Mouse (Mus musculus): ENCODE measurements around the gene Chic2. TPM values are rescaled to one million over a fixed set of nuclear protein-coding genes. Genes with fewer than 3 reads are reported as not detected.

Gene Chic2
- polyA plus RNA-seq, 1 experiment from 2014 or later: 26.9 TPM

GRCm38 (mm10) chr5:75077051-75077380 lies 32.4 kb upstream of the Chic2 start:
- no peak for ATAC-seq
- under 1% methylated on average over 19 of the region's 19 CpGs for WGBS
- 0 out of 2 replicates have a peak overlapping the region, but pooled peaks have one; percentile 11 for H3K9ac ChIP-seq (replicated peaks; ENCODE audit: low read depth, low read length)

GRCm38 (mm10) chr5:75076326-75077050 lies 31.9 kb upstream of the Chic2 start:
- Histone ChIP-seq H3K9me3 (ENCODE audit: control insufficient read depth, low read length) (no peaks in the 10 kb centered on the region), H3K27me3 (replicated peaks; ENCODE audit: control insufficient read depth, insufficient read depth, low read length) (peaks cover 72% of the 10 kb centered on the region), H3K9ac (replicated peaks; ENCODE audit: low read depth, low read length) (peak overlapping the region; percentile 54), H3K27ac (ENCODE audit: low read length) (no peak overlapping the region), H3K36me3 (ENCODE audit: control insufficient read depth, insufficient read depth) (no peaks in the 10 kb centered on the region), H3K4me1 (replicated peaks; ENCODE audit: control insufficient read depth, insufficient read depth, low read length) (peaks cover 19% of the 10 kb centered on the region), H3K4me2 (ENCODE audit: low read length) (peak overlapping the region; percentile 67), H3K4me3 (replicated peaks; ENCODE audit: low read length) (peak overlapping the region; percentile 50)
- WGBS: 2% methylated on average over 17 of the region's 17 CpGs
- no peak for ATAC-seq

More at GRCm38 (mm10) chr5:75077051-75077380, 32.4 kb upstream of the Chic2 start:
- H3K4me3 ChIP-seq (replicated peaks; ENCODE audit: low read length): peak overlapping the region; percentile 50
- peaks cover 72% of the 10 kb centered on the region for H3K27me3 ChIP-seq (replicated peaks; ENCODE audit: control insufficient read depth, insufficient read depth, low read length)
- peak overlapping the region; percentile 67 for H3K4me2 ChIP-seq (ENCODE audit: low read length)
- H3K4me1 ChIP-seq (replicated peaks; ENCODE audit: control insufficient read depth, insufficient read depth, low read length): peaks cover 15% of the 10 kb centered on the region
- H3K36me3 ChIP-seq (ENCODE audit: control insufficient read depth, insufficient read depth): no peaks in the 10 kb centered on the region
- H3K9me3 ChIP-seq (ENCODE audit: control insufficient read depth, low read length): no peaks in the 10 kb centered on the region
- no peak overlapping the region for H3K27ac ChIP-seq (ENCODE audit: low read length)

- H3K4me3 ChIP-seq (replicated peaks; ENCODE audit: low read length): peak within 1 kb of the TSS; percentile 50
- H3K9ac ChIP-seq (replicated peaks; ENCODE audit: low read depth, low read length): peak within 1 kb of the TSS; percentile 54
- no peaks in the 10 kb centered on the region for H3K9me3 ChIP-seq (ENCODE audit: control insufficient read depth, low read length)
- peaks cover 69% of the 10 kb centered on the region for H3K27me3 ChIP-seq (replicated peaks; ENCODE audit: control insufficient read depth, insufficient read depth, low read length)
- under 1% methylated on average over 41 of the region's 41 CpGs for WGBS
- H3K4me1 ChIP-seq (replicated peaks; ENCODE audit: control insufficient read depth, insufficient read depth, low read length): peaks cover 27% of the 10 kb centered on the region
- no peaks in the 10 kb centered on the region for H3K36me3 ChIP-seq (ENCODE audit: control insufficient read depth, insufficient read depth)
- peak within 1 kb of the TSS; percentile 67 for H3K4me2 ChIP-seq (ENCODE audit: low read length)
- ATAC-seq: peak; percentile 78
- no peak within 1 kb of the TSS for H3K27ac ChIP-seq (ENCODE audit: low read length)
Measured at GRCm38 (mm10) chr5:75075383-75075941, 30.9 kb upstream of the Chic2 start, which contains the start of gene Gsx2. Gene Gsx2 (plus strand): TSS chr5:75075601.

GRCm38 (mm10) chr5:75074537-75075382 lies 30.2 kb upstream of the Chic2 start:
- no peaks in the 10 kb centered on the region for H3K36me3 ChIP-seq (ENCODE audit: control insufficient read depth, insufficient read depth)
- H3K4me1 ChIP-seq (replicated peaks; ENCODE audit: control insufficient read depth, insufficient read depth, low read length): peaks cover 33% of the 10 kb centered on the region
- no peak overlapping the region for H3K27ac ChIP-seq (ENCODE audit: low read length)
- no peak for ATAC-seq
- 11% methylated on average over 15 of the region's 15 CpGs for WGBS
- peak overlapping the region; percentile 67 for H3K4me2 ChIP-seq (ENCODE audit: low read length)
- no peaks in the 10 kb centered on the region for H3K9me3 ChIP-seq (ENCODE audit: control insufficient read depth, low read length)
- no peak overlapping the region for H3K9ac ChIP-seq (replicated peaks; ENCODE audit: low read depth, low read length)
- H3K27me3 ChIP-seq (replicated peaks; ENCODE audit: control insufficient read depth, insufficient read depth, low read length): peaks cover 63% of the 10 kb centered on the region
- peak overlapping the region; percentile 50 for H3K4me3 ChIP-seq (replicated peaks; ENCODE audit: low read length)

GRCm38 (mm10) chr5:75074132-75074531 lies 29.6 kb upstream of the Chic2 start:
- Histone ChIP-seq H3K9ac (replicated peaks; ENCODE audit: low read depth, low read length) (no peak overlapping the region), H3K4me3 (replicated peaks; ENCODE audit: low read length) (no peak overlapping the region), H3K4me1 (replicated peaks; ENCODE audit: control insufficient read depth, insufficient read depth, low read length) (peaks cover 33% of the 10 kb centered on the region), H3K36me3 (ENCODE audit: control insufficient read depth, insufficient read depth) (no peaks in the 10 kb centered on the region), H3K27me3 (replicated peaks; ENCODE audit: control insufficient read depth, insufficient read depth, low read length) (peaks cover 60% of the 10 kb centered on the region), H3K9me3 (ENCODE audit: control insufficient read depth, low read length) (no peaks in the 10 kb centered on the region), H3K4me2 (ENCODE audit: low read length) (no peak overlapping the region), H3K27ac (ENCODE audit: low read length) (no peak overlapping the region)
- ATAC-seq: no peak
- 10% methylated on average over 4 of the region's 4 CpGs for WGBS

GRCm38 (mm10) chr5:75073684-75074083 lies 29.1 kb upstream of the Chic2 start:
- 25% methylated on average over 3 of the region's 3 CpGs for WGBS
- H3K36me3 ChIP-seq (ENCODE audit: control insufficient read depth, insufficient read depth): no peaks in the 10 kb centered on the region
- no peak overlapping the region for H3K27ac ChIP-seq (ENCODE audit: low read length)
- peaks cover 62% of the 10 kb centered on the region for H3K27me3 ChIP-seq (replicated peaks; ENCODE audit: control insufficient read depth, insufficient read depth, low read length)
- H3K9me3 ChIP-seq (ENCODE audit: control insufficient read depth, low read length): no peaks in the 10 kb centered on the region
- H3K4me2 ChIP-seq (ENCODE audit: low read length): no peak overlapping the region
- ATAC-seq: no peak
- H3K4me1 ChIP-seq (replicated peaks; ENCODE audit: control insufficient read depth, insufficient read depth, low read length): peaks cover 33% of the 10 kb centered on the region
- H3K9ac ChIP-seq (replicated peaks; ENCODE audit: low read depth, low read length): no peak overlapping the region
- no peak overlapping the region for H3K4me3 ChIP-seq (replicated peaks; ENCODE audit: low read length)

- 28% methylated on average over 1 of the region's 1 CpGs for WGBS
- no peak overlapping the region for H3K9ac ChIP-seq (replicated peaks; ENCODE audit: low read depth, low read length)
- peaks cover 33% of the 10 kb centered on the region for H3K4me1 ChIP-seq (replicated peaks; ENCODE audit: control insufficient read depth, insufficient read depth, low read length)
- H3K4me3 ChIP-seq (replicated peaks; ENCODE audit: low read length): no peak overlapping the region
- peaks cover 62% of the 10 kb centered on the region for H3K27me3 ChIP-seq (replicated peaks; ENCODE audit: control insufficient read depth, insufficient read depth, low read length)
- H3K36me3 ChIP-seq (ENCODE audit: control insufficient read depth, insufficient read depth): no peaks in the 10 kb centered on the region
- H3K27ac ChIP-seq (ENCODE audit: low read length): no peak overlapping the region
- H3K9me3 ChIP-seq (ENCODE audit: control insufficient read depth, low read length): no peaks in the 10 kb centered on the region
- ATAC-seq: no peak
- no peak overlapping the region for H3K4me2 ChIP-seq (ENCODE audit: low read length)
Measured at GRCm38 (mm10) chr5:75073167-75073566, 28.6 kb upstream of the Chic2 start.

GRCm38 (mm10) chr5:75072532-75072931 lies 28.0 kb upstream of the Chic2 start:
- no peak overlapping the region for H3K27ac ChIP-seq (ENCODE audit: low read length)
- H3K36me3 ChIP-seq (ENCODE audit: control insufficient read depth, insufficient read depth): no peaks in the 10 kb centered on the region
- H3K4me3 ChIP-seq (replicated peaks; ENCODE audit: low read length): no peak overlapping the region
- no peak overlapping the region for H3K9ac ChIP-seq (replicated peaks; ENCODE audit: low read depth, low read length)
- H3K4me2 ChIP-seq (ENCODE audit: low read length): no peak overlapping the region
- ATAC-seq: no peak
- H3K9me3 ChIP-seq (ENCODE audit: control insufficient read depth, low read length): no peaks in the 10 kb centered on the region
- 4% methylated on average over 4 of the region's 4 CpGs for WGBS
- peaks cover 34% of the 10 kb centered on the region for H3K4me1 ChIP-seq (replicated peaks; ENCODE audit: control insufficient read depth, insufficient read depth, low read length)
- peaks cover 64% of the 10 kb centered on the region for H3K27me3 ChIP-seq (replicated peaks; ENCODE audit: control insufficient read depth, insufficient read depth, low read length)

GRCm38 (mm10) chr5:75071951-75072350 lies 27.4 kb upstream of the Chic2 start:
- H3K27ac ChIP-seq (ENCODE audit: low read length): no peak overlapping the region
- peaks cover 40% of the 10 kb centered on the region for H3K4me1 ChIP-seq (replicated peaks; ENCODE audit: control insufficient read depth, insufficient read depth, low read length)
- H3K9me3 ChIP-seq (ENCODE audit: control insufficient read depth, low read length): no peaks in the 10 kb centered on the region
- no peak for ATAC-seq
- H3K4me3 ChIP-seq (replicated peaks; ENCODE audit: low read length): no peak overlapping the region
- peaks cover 67% of the 10 kb centered on the region for H3K27me3 ChIP-seq (replicated peaks; ENCODE audit: control insufficient read depth, insufficient read depth, low read length)
- H3K36me3 ChIP-seq (ENCODE audit: control insufficient read depth, insufficient read depth): no peaks in the 10 kb centered on the region
- under 1% methylated on average over 10 of the region's 10 CpGs for WGBS
- no peak overlapping the region; the same call in 1 of the 2 replicates for H3K4me2 ChIP-seq (ENCODE audit: low read length)
- no peak overlapping the region for H3K9ac ChIP-seq (replicated peaks; ENCODE audit: low read depth, low read length)
